Mouse (Mus musculus) G1E (cell line): ENCODE data around the gene Ccdc69.
A peak's percentile ranks its signal among the peaks of the same experiment; 100 is the strongest.

ENCODE experiments used
- CTCF ChIP-seq: IDR thresholded peaks from 2 replicates; pipeline ENCODE4 v1.5.1; 2012; ENCODE audit warnings: low read depth, low read length, inconsistent platforms, mixed read lengths
- GATA1 ChIP-seq: IDR thresholded peaks from 2 replicates; pipeline ENCODE4 v1.6.1; 2012; ENCODE audit warnings: borderline replicate concordance, low read length, inconsistent platforms, mixed read lengths
- POLR2AphosphoS5 ChIP-seq: IDR thresholded peaks from 2 replicates; pipeline ENCODE4 v1.6.1; 2012; ENCODE audit warnings: low read depth, low read length, inconsistent platforms; ENCODE audit not compliant: insufficient replicate concordance

GRCm38 (mm10) chr11:55039591-55039990, 38.3 kb downstream of the Ccdc69 start:
- peak; percentile 48 for TF ChIP-seq CTCF
- TF ChIP-seq POLR2AphosphoS5, result no peak
- no peak for TF ChIP-seq GATA1
